Mouse (Mus musculus): ENCODE results near the gene Fam20c. TPM values are rescaled to one million over a fixed set of nuclear protein-coding genes. Genes with fewer than 3 reads are reported as not detected.
A peak's percentile ranks its signal among the peaks of the same experiment; 100 is the strongest.

Fam20c gene
- polyA plus RNA-seq, 1 experiment: 3.4 TPM

GRCm38 (mm10) chr5:138767650-138768049, 13.3 kb downstream of the Fam20c start:
- Histone ChIP-seq H3K27me3 (ENCODE audit: control insufficient read depth, insufficient read depth, low read length) (no peaks in the 10 kb centered on the region), H3K36me3 (ENCODE audit: control insufficient read depth, insufficient read depth, low read length) (no peaks in the 10 kb centered on the region), H3K4me1 (ENCODE audit: control insufficient read depth, insufficient read depth, insufficient read length, low read length) (no peaks in the 10 kb centered on the region), H3K27ac (ENCODE audit: insufficient read depth, low read depth, low read length) (no peak overlapping the region), H3K4me3 (ENCODE audit: low read depth, low read length) (no peak overlapping the region)
- 88% methylated on average over 11 of the region's 11 CpGs for WGBS
- TF ChIP-seq POLR2A (IDR thresholded peaks at IDR 0.05; ENCODE audit: low read depth, low read length) (no peak), CTCF (IDR thresholded peaks at IDR 0.05; ENCODE audit: extremely low read depth, insufficient read length, insufficient replicate concordance, low read depth, low read length) (no peak)

GRCm38 (mm10) chr5:138768704-138769103, 14.4 kb downstream of the Fam20c start:
- TF ChIP-seq POLR2A (IDR thresholded peaks at IDR 0.05; ENCODE audit: low read depth, low read length) (no peak), CTCF (IDR thresholded peaks at IDR 0.05; ENCODE audit: extremely low read depth, insufficient read length, insufficient replicate concordance, low read depth, low read length) (no peak)
- Histone ChIP-seq H3K36me3 (ENCODE audit: control insufficient read depth, insufficient read depth, low read length) (no peaks in the 10 kb centered on the region), H3K27ac (ENCODE audit: insufficient read depth, low read depth, low read length) (0 out of 2 replicates have a peak overlapping the region, but pooled peaks have one; percentile 12), H3K4me3 (ENCODE audit: low read depth, low read length) (no peak overlapping the region), H3K27me3 (ENCODE audit: control insufficient read depth, insufficient read depth, low read length) (no peaks in the 10 kb centered on the region), H3K4me1 (ENCODE audit: control insufficient read depth, insufficient read depth, insufficient read length, low read length) (no peaks in the 10 kb centered on the region)
- 63% methylated on average over 2 of the region's 2 CpGs for WGBS

DNA sequence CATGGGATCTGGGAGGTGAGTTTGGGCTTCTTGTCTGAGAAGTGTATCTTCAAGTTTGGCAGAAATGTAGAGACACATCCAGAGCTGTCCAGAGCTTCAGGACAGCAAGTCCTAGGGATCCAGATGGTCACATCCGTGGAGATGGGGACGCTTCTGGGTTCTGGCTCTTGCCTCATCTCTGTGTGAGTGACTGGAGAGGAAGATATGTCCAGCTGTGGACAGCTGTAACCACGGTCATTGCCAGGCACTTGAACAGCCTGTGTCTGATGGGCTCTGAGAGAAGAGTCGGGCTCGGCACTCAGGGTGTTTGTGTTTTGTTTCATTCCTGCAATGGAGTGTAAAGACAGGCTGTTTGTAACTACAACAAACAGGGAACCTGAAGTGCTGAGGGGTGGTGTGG, 14.8 kb downstream of the Fam20c start:
- H3K4me1 ChIP-seq (ENCODE audit: control insufficient read depth, insufficient read depth, insufficient read length, low read length): no peaks in the 10 kb centered on the region
- no peaks in the 10 kb centered on the region for H3K36me3 ChIP-seq (ENCODE audit: control insufficient read depth, insufficient read depth, low read length)
- no peaks in the 10 kb centered on the region for H3K27me3 ChIP-seq (ENCODE audit: control insufficient read depth, insufficient read depth, low read length)
- 81% methylated on average over 5 of the region's 5 CpGs for WGBS
- TF ChIP-seq POLR2A (IDR thresholded peaks at IDR 0.05; ENCODE audit: low read depth, low read length) (no peak), CTCF (IDR thresholded peaks at IDR 0.05; ENCODE audit: extremely low read depth, insufficient read length, insufficient replicate concordance, low read depth, low read length) (no peak)
- H3K27ac ChIP-seq (ENCODE audit: insufficient read depth, low read depth, low read length): 0 out of 2 replicates have a peak overlapping the region, but pooled peaks have one; percentile 12
- no peak overlapping the region for H3K4me3 ChIP-seq (ENCODE audit: low read depth, low read length)

GRCm38 (mm10) chr5:138775096-138775495, 20.8 kb downstream of the Fam20c start:
- Histone ChIP-seq H3K27me3 (ENCODE audit: control insufficient read depth, insufficient read depth, low read length) (no peaks in the 10 kb centered on the region), H3K4me3 (ENCODE audit: low read depth, low read length) (no peak overlapping the region), H3K27ac (ENCODE audit: insufficient read depth, low read depth, low read length) (no peak overlapping the region), H3K36me3 (ENCODE audit: control insufficient read depth, insufficient read depth, low read length) (no peaks in the 10 kb centered on the region), H3K4me1 (ENCODE audit: control insufficient read depth, insufficient read depth, insufficient read length, low read length) (no peaks in the 10 kb centered on the region)
- WGBS: 92% methylated on average over 5 of the region's 5 CpGs
- TF ChIP-seq POLR2A (IDR thresholded peaks at IDR 0.05; ENCODE audit: low read depth, low read length): no peak
- TF ChIP-seq CTCF (IDR thresholded peaks at IDR 0.05; ENCODE audit: extremely low read depth, insufficient read length, insufficient replicate concordance, low read depth, low read length): no peak

DNA sequence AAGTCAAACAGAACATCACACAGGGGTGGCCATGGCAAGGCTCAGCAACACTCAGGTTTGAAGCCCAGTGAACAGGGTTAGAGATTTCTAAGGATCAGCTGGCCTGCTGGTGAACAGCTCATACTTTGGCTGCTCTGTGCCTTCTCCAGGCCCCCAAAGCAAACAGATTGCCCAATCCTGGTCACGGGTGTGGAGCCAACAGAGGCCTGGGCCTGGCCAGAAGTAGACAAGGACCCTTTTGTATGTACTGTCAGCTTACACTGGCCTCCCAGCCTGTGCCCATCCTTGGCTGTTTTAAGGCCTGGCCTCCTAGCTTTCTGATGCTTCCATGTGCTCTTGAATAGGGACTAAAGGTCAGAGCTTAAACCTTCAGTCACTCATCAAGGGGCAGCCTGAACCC, 22.0 kb downstream of the Fam20c start:
- H3K27ac ChIP-seq (ENCODE audit: insufficient read depth, low read depth, low read length): no peak overlapping the region
- no peak for TF ChIP-seq POLR2A (IDR thresholded peaks at IDR 0.05; ENCODE audit: low read depth, low read length)
- TF ChIP-seq CTCF (IDR thresholded peaks at IDR 0.05; ENCODE audit: extremely low read depth, insufficient read length, insufficient replicate concordance, low read depth, low read length): no peak
- H3K4me3 ChIP-seq (ENCODE audit: low read depth, low read length): no peak overlapping the region
- H3K27me3 ChIP-seq (ENCODE audit: control insufficient read depth, insufficient read depth, low read length): no peaks in the 10 kb centered on the region
- no peaks in the 10 kb centered on the region for H3K4me1 ChIP-seq (ENCODE audit: control insufficient read depth, insufficient read depth, insufficient read length, low read length)
- no peaks in the 10 kb centered on the region for H3K36me3 ChIP-seq (ENCODE audit: control insufficient read depth, insufficient read depth, low read length)
- WGBS: 21% methylated on average over 1 of the region's 1 CpGs

- H3K27me3 ChIP-seq (ENCODE audit: control insufficient read depth, insufficient read depth, low read length): no peaks in the 10 kb centered on the region
- H3K27ac ChIP-seq (ENCODE audit: insufficient read depth, low read depth, low read length): no peak overlapping the region
- TF ChIP-seq POLR2A (IDR thresholded peaks at IDR 0.05; ENCODE audit: low read depth, low read length) (no peak), CTCF (IDR thresholded peaks at IDR 0.05; ENCODE audit: extremely low read depth, insufficient read length, insufficient replicate concordance, low read depth, low read length) (no peak)
- no peaks in the 10 kb centered on the region for H3K36me3 ChIP-seq (ENCODE audit: control insufficient read depth, insufficient read depth, low read length)
- H3K4me1 ChIP-seq (ENCODE audit: control insufficient read depth, insufficient read depth, insufficient read length, low read length): no peaks in the 10 kb centered on the region
- H3K4me3 ChIP-seq (ENCODE audit: low read depth, low read length): no peak overlapping the region
- 73% methylated on average over 9 of the region's 9 CpGs for WGBS
Measured at GRCm38 (mm10) chr5:138778731-138779463, 24.6 kb downstream of the Fam20c start.

GRCm38 (mm10) chr5:138779655-138780054, 25.3 kb downstream of the Fam20c start:
- no peak overlapping the region for H3K27ac ChIP-seq (ENCODE audit: insufficient read depth, low read depth, low read length)
- TF ChIP-seq CTCF (IDR thresholded peaks at IDR 0.05; ENCODE audit: extremely low read depth, insufficient read length, insufficient replicate concordance, low read depth, low read length) (no peak), POLR2A (IDR thresholded peaks at IDR 0.05; ENCODE audit: low read depth, low read length) (no peak)
- no peak overlapping the region for H3K4me3 ChIP-seq (ENCODE audit: low read depth, low read length)
- H3K27me3 ChIP-seq (ENCODE audit: control insufficient read depth, insufficient read depth, low read length): no peaks in the 10 kb centered on the region
- no peaks in the 10 kb centered on the region for H3K36me3 ChIP-seq (ENCODE audit: control insufficient read depth, insufficient read depth, low read length)
- no peaks in the 10 kb centered on the region for H3K4me1 ChIP-seq (ENCODE audit: control insufficient read depth, insufficient read depth, insufficient read length, low read length)
- WGBS: 64% methylated on average over 3 of the region's 3 CpGs

All from small intestine, adult 2 months (tissue).